Mouse (Mus musculus): ENCODE measurements around the gene Uchl1. TPM values are rescaled to one million over a fixed set of nuclear protein-coding genes. Genes with fewer than 3 reads are reported as not detected.

The Uchl1 gene
- polyA plus RNA-seq, 1 experiment from 2014 or later = 73.4 TPM

GRCm38 (mm10) chr5:66729306-66729705, 53.4 kb downstream of the Uchl1 start:
- no peak for TF ChIP-seq CTCF (IDR thresholded peaks at IDR 0.05; ENCODE audit: low read depth)
- ATAC-seq = no peak
- WGBS = 90% methylated on average over 4 of the region's 4 CpGs

GRCm38 (mm10) chr5:66730621-66731301, 54.9 kb downstream of the Uchl1 start:
- peak; percentile 45 for TF ChIP-seq CTCF (IDR thresholded peaks at IDR 0.05; ENCODE audit: low read depth)
- Histone ChIP-seq H3K4me1 (replicated peaks; ENCODE audit: control insufficient read depth, insufficient read depth, low read length) (no peaks in the 10 kb centered on the region), H3K9me3 (ENCODE audit: control insufficient read depth) (no peaks in the 10 kb centered on the region), H3K27me3 (replicated peaks; ENCODE audit: control insufficient read depth, insufficient read depth, low read length) (no peaks in the 10 kb centered on the region), H3K27ac (ENCODE audit: low read depth, low read length) (no peak overlapping the region), H3K4me2 (replicated peaks; ENCODE audit: low read depth) (no peak overlapping the region), H3K4me3 (ENCODE audit: low read depth, low read length) (no peak overlapping the region), H3K36me3 (ENCODE audit: control insufficient read depth, insufficient read depth) (no peaks in the 10 kb centered on the region), H3K9ac (ENCODE audit: low read depth, low read length) (no peak overlapping the region)
- WGBS = 55% methylated on average over 11 of the region's 11 CpGs
- no peak for ATAC-seq

More at GRCm38 (mm10) chr5:66729306-66729705, 53.4 kb downstream of the Uchl1 start:
- Histone ChIP-seq H3K4me2 (replicated peaks; ENCODE audit: low read depth) (no peak overlapping the region), H3K9me3 (ENCODE audit: control insufficient read depth) (no peaks in the 10 kb centered on the region), H3K4me1 (replicated peaks; ENCODE audit: control insufficient read depth, insufficient read depth, low read length) (no peaks in the 10 kb centered on the region), H3K9ac (ENCODE audit: low read depth, low read length) (no peak overlapping the region), H3K36me3 (ENCODE audit: control insufficient read depth, insufficient read depth) (no peaks in the 10 kb centered on the region), H3K27me3 (replicated peaks; ENCODE audit: control insufficient read depth, insufficient read depth, low read length) (no peaks in the 10 kb centered on the region), H3K27ac (ENCODE audit: low read depth, low read length) (no peak overlapping the region), H3K4me3 (ENCODE audit: low read depth, low read length) (no peak overlapping the region)

- H3K27me3 ChIP-seq (replicated peaks; ENCODE audit: control insufficient read depth, insufficient read depth, low read length) = no peaks in the 10 kb centered on the region
- no peak overlapping the region for H3K27ac ChIP-seq (ENCODE audit: low read depth, low read length)
- WGBS = 75% methylated on average over 1 of the region's 1 CpGs
- no peaks in the 10 kb centered on the region for H3K4me1 ChIP-seq (replicated peaks; ENCODE audit: control insufficient read depth, insufficient read depth, low read length)
- no peaks in the 10 kb centered on the region for H3K9me3 ChIP-seq (ENCODE audit: control insufficient read depth)
- no peak overlapping the region for H3K9ac ChIP-seq (ENCODE audit: low read depth, low read length)
- no peaks in the 10 kb centered on the region for H3K36me3 ChIP-seq (ENCODE audit: control insufficient read depth, insufficient read depth)
- ATAC-seq = no peak
- no peak overlapping the region for H3K4me3 ChIP-seq (ENCODE audit: low read depth, low read length)
- H3K4me2 ChIP-seq (replicated peaks; ENCODE audit: low read depth) = no peak overlapping the region
- no peak for TF ChIP-seq CTCF (IDR thresholded peaks at IDR 0.05; ENCODE audit: low read depth)
Measured at GRCm38 (mm10) chr5:66731302-66731697, 55.4 kb downstream of the Uchl1 start.

- Histone ChIP-seq H3K27me3 (replicated peaks; ENCODE audit: control insufficient read depth, insufficient read depth, low read length) (no peaks in the 10 kb centered on the region), H3K4me1 (replicated peaks; ENCODE audit: control insufficient read depth, insufficient read depth, low read length) (no peaks in the 10 kb centered on the region), H3K27ac (ENCODE audit: low read depth, low read length) (no peak overlapping the region), H3K36me3 (ENCODE audit: control insufficient read depth, insufficient read depth) (no peaks in the 10 kb centered on the region), H3K4me2 (replicated peaks; ENCODE audit: low read depth) (no peak overlapping the region), H3K9me3 (ENCODE audit: control insufficient read depth) (no peaks in the 10 kb centered on the region), H3K9ac (ENCODE audit: low read depth, low read length) (no peak overlapping the region), H3K4me3 (ENCODE audit: low read depth, low read length) (no peak overlapping the region)
- no peak for ATAC-seq
- no peak for TF ChIP-seq CTCF (IDR thresholded peaks at IDR 0.05; ENCODE audit: low read depth)
- 95% methylated on average over 1 of the region's 1 CpGs for WGBS
Measured at GRCm38 (mm10) chr5:66733556-66733955, 57.7 kb downstream of the Uchl1 start.

Other genes with a start within 250 kb of the Uchl1 start
- gene Apbb2, start 57.3 kb upstream of the Uchl1 start, polyA plus RNA-seq (2015; fragmentation: Nextera tagmentation; extraction: Ambion mirVana) = 18.7 and 21.7 TPM in 2 replicates
- gene Limch1, start 69.7 kb downstream of the Uchl1 start, polyA plus RNA-seq (2015; fragmentation: Nextera tagmentation; extraction: Ambion mirVana) = 6.7 and 7.7 TPM in 2 replicates

Data from intestine, postnatal 0 days (tissue).